Mouse (Mus musculus) liver, embryonic 14.5 days (tissue): ENCODE measurements around the gene Dpep2nb.

Experiments
- CTCF ChIP-seq: IDR thresholded peaks from 2 replicates; pipeline ENCODE4 v1.5.1; 2016; ENCODE audit warnings: antibody characterized with exemption, low read depth, control low read depth
- EP300 ChIP-seq: IDR thresholded peaks from 2 replicates; pipeline ENCODE4 v1.6.1; 2016; ENCODE audit warnings: antibody characterized with exemption, low read depth

DNA sequence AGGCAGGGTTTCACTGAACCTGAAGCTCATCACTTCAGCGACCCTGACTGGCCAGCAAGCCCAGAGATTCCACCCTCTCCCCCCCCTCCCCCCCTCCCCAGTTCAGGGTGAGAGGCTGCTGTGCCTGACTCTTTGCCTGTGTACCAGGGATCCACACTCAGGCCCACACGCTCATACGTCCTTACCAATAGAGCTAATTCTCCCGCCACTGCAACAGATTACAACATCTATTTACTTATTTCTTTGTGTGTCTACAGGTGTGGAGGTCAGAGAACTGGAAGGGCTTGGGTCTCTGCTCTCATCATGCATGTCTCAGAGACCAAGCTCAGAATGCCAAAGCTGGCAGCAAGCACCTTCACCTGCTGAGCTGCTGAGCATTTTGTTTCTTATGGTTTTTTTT, 12.5 kb downstream of the Dpep2nb start:
- TF ChIP-seq CTCF (no peak), EP300 (no peak)
